Mouse (Mus musculus): ENCODE measurements around the gene Phgdh. TPM values are rescaled to one million over a fixed set of nuclear protein-coding genes. Genes with fewer than 3 reads are reported as not detected.
A peak's percentile ranks its signal among the peaks of the same experiment; 100 is the strongest.

Phgdh gene
- polyA plus RNA-seq, 1 experiment from 2014 or later: 436 TPM

DNA sequence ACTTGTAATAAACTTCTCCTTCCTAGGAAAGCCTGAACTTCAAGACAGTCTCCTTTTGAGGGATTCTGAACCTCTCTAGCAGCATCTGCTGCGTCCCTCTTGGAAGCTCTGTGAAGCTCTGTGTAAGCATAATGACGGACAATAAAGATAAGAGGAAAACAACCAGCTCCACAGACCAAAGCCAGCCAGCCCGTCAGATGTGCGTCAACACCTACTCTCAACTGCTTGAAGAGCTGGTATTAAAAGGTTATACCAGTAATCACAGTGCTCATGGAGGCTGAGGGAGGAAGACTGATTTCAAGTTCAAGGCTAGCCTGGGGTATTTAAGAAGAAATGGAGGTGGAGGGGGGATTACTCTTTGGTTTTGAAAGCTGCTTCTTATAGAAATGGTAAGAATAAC lies 60.1 kb downstream of the Phgdh start:
- no peaks in the 10 kb centered on the region for H3K27me3 ChIP-seq (ENCODE audit: poor library complexity, severe bottlenecking)
- WGBS: 92% methylated on average over 4 of the region's 4 CpGs
- H3K9me3 ChIP-seq: no peaks in the 10 kb centered on the region
- no peak overlapping the region for H3K27ac ChIP-seq
- DNase-seq (ENCODE audit: extremely low spot score, low spot score): no peak
- H3K4me1 ChIP-seq: peaks cover 23% of the 10 kb centered on the region
- no peak overlapping the region for H3K4me3 ChIP-seq
- no peaks in the 10 kb centered on the region for H3K36me3 ChIP-seq (replicated peaks)

DNA sequence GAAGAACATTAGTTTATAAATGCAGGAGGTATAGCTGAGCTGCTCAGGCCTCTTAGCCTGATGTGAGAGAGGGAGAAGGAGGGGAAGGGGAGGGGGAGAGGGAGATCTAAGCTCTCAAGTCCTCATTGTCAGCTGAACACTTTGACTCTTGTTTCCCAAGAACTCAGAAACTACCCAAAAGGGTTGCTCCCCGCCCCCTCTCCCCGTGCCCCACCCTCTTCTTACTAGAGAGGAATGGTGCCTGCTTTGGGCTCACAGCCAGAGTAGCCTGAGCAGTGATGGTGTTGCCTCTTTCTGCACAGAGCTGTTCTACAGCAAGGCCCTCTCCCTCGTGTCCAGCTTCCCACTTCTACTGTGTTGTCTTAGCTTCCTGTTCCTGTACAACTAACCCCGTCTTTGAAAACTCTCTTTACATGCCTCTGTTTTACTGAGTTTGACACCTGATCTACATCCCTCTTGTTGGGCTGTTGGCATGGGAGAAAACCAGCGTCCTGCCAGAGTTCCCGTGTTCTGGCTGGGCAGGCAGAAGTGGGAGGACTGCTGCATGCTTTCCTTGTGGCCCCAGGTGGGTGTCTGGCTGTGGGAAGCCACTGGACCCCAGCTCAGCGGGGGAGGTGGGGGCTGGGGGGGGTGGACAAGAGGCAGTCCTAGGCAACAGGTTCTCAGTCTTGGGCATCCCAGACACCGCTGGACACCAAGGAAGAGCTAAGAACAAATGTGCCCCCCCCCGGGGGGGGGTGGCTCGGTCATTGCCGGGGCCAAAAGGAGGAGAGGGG lies 66.0 kb downstream of the Phgdh start:
- Histone ChIP-seq H3K4me3 (no peak overlapping the region), H3K9me3 (no peaks in the 10 kb centered on the region), H3K27ac (peak overlapping the region; percentile 63), H3K36me3 (replicated peaks) (no peaks in the 10 kb centered on the region), H3K4me1 (peaks cover 15% of the 10 kb centered on the region), H3K27me3 (ENCODE audit: poor library complexity, severe bottlenecking) (no peaks in the 10 kb centered on the region)
- 72% methylated on average over 11 of the region's 11 CpGs for WGBS
- no peak for DNase-seq (ENCODE audit: extremely low spot score, low spot score)

DNA sequence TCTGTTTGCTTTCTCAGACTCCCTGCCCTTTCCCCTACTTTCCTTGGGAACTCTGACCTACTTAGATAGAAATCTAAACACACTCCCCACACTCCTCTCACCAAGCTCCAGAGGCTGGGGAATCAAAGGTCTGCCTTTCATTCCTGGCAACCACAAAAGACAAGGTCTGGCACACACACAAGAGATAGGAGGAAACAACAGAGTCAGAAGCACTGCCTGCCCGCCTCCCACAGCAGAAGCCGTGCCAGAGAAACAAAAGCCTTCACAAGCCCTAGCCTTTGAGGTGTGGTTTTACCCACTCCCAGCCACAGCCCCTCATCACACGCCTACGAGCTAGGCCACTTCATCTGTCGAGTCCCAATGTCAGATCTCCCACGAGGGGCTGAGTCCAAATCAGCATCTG lies 72.5 kb downstream of the Phgdh start:
- H3K9me3 ChIP-seq: no peaks in the 10 kb centered on the region
- no peaks in the 10 kb centered on the region for H3K27me3 ChIP-seq (ENCODE audit: poor library complexity, severe bottlenecking)
- H3K27ac ChIP-seq: peak overlapping the region; percentile 70
- WGBS: 24% methylated on average over 6 of the region's 6 CpGs
- H3K36me3 ChIP-seq (replicated peaks): no peaks in the 10 kb centered on the region
- DNase-seq (ENCODE audit: extremely low spot score, low spot score): no peak
- peaks cover 18% of the 10 kb centered on the region for H3K4me1 ChIP-seq
- H3K4me3 ChIP-seq: no peak overlapping the region

Other genes with a start within 250 kb of the Phgdh start
- gene Adam30, start 179.4 kb downstream of the Phgdh start, polyA plus RNA-seq (2016; fragmentation: Nextera tagmentation; extraction: Ambion mirVana): 0.04 TPM in 1 of 2 replicates, not detected in the other
- 0.14 TPM in 1 of 2 replicates, not detected in the other for gene Reg4, start 117.8 kb downstream of the Phgdh start, polyA plus RNA-seq (2016; fragmentation: Nextera tagmentation; extraction: Ambion mirVana)
- 0.50 and 0.57 TPM in 2 replicates for gene Hmgcs2, start 59.6 kb downstream of the Phgdh start, polyA plus RNA-seq (2016; fragmentation: Nextera tagmentation; extraction: Ambion mirVana)
- 7.1 and 7.5 TPM in 2 replicates for gene Zfp697, start 42.5 kb upstream of the Phgdh start, polyA plus RNA-seq (2016; fragmentation: Nextera tagmentation; extraction: Ambion mirVana)
- gene Gm4450, start 117.1 kb upstream of the Phgdh start, polyA plus RNA-seq (2016; fragmentation: Nextera tagmentation; extraction: Ambion mirVana): not detected in 2 replicates
- not detected in 2 replicates for gene Hsd3b4, start 170.5 kb upstream of the Phgdh start, polyA plus RNA-seq (2016; fragmentation: Nextera tagmentation; extraction: Ambion mirVana)
- not detected in 2 replicates for gene Gm10681, start 248.8 kb upstream of the Phgdh start, polyA plus RNA-seq (2016; fragmentation: Nextera tagmentation; extraction: Ambion mirVana)